Mouse (Mus musculus): ENCODE data around the gene Ccdc38.

DNA sequence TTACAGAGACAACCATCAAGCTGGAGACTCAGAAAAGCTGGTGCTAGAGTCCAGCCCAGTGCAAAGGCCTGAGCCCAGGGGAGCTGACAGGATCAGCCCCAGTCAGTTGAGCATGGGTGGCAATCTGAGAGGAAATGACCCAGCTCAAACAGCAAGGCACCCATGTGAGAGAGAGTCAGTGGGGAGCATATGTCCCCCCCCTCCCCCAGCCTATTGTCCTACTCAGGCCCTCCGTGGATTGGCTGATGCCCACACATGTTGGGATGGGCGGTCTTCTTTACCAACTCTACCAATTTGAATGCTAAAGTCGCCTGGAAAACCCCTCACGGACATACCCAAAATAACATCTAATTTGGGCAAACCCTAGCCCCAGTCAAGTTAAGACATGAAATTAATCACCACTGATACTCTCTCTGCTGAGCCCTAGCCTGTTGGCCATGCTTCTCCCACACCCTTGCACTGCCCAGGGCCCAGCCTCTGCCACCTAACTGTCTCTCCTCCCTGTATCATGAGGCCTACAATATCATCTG lies 7.4 kb downstream of the Ccdc38 start:
- no peak for TF ChIP-seq CTCF (IDR thresholded peaks at IDR 0.05)
- TF ChIP-seq POLR2A (IDR thresholded peaks at IDR 0.05; ENCODE audit: insufficient read depth, low read depth, low read length): no peak

Measured in heart, adult 2 months (tissue).